Mouse (Mus musculus) ES-E14 (cell line): Measurements from ENCODE around the gene Foxp1.

Source experiments
- CHD2 ChIP-seq: IDR thresholded peaks from 2 replicates; pipeline ENCODE4 v1.6.1; 2014; ENCODE audit warnings: mild to moderate bottlenecking, low read depth, low read length, inconsistent platforms
- HCFC1 ChIP-seq: IDR thresholded peaks from 2 replicates; pipeline ENCODE4 v1.6.1; 2012; ENCODE audit warnings: low read length, inconsistent platforms, borderline replicate concordance; ENCODE audit not compliant: insufficient read depth
- MAFK ChIP-seq: IDR thresholded peaks from 2 replicates; pipeline ENCODE4 v1.6.1; 2014; ENCODE audit warnings: mild to moderate bottlenecking, low read depth, low read length, inconsistent platforms; ENCODE audit not compliant: insufficient read depth
- ZC3H11A ChIP-seq: IDR thresholded peaks from 2 replicates; pipeline ENCODE4 v1.6.1; 2012; ENCODE audit warnings: low read depth, mild to moderate bottlenecking, inconsistent platforms, low read length, borderline replicate concordance
- ZNF384 ChIP-seq: IDR thresholded peaks from 2 replicates; pipeline ENCODE4 v1.6.1; 2012; ENCODE audit warnings: low read depth, low read length, inconsistent platforms

DNA sequence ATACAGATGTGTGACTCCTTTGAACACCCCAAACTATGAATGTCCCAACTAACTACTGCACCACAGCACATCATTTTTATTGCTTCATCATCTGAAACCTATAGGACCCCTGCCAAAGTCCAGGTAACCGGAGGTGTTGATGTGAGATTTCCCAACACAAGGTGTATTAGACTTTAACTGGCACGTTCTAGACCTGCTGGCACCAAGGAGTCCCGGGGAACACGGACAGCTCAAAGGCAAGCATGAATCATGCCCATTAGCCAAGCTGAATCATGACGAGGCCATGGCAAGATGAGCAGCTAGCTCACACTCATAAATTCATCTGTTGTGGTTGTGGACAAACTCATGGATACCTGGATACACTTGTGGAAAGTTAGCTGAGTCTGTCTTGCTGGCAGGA is 568.1 kb downstream of the Foxp1 start:
- TF ChIP-seq ZC3H11A (no peak), MAFK (no peak), HCFC1 (no peak), ZNF384 (no peak), CHD2 (no peak)
